Mouse (Mus musculus): ENCODE measurements around the gene Tssk1. TPM values are rescaled to one million over a fixed set of nuclear protein-coding genes. Genes with fewer than 3 reads are reported as not detected.
A peak's percentile ranks its signal among the peaks of the same experiment; 100 is the strongest.

Tssk1 gene
- total RNA-seq, 2 experiments from 2014 or later = 0.09 TPM; not detected in 1

GRCm38 (mm10) chr16:17896091-17896490 is 2.1 kb downstream of the Tssk1 start:
- no peak for DNase-seq (ENCODE audit: low spot score in 2 of 2)

- no peak for DNase-seq (ENCODE audit: low spot score in 2 of 2)
Observed at GRCm38 (mm10) chr16:17898462-17898861, 4.4 kb downstream of the Tssk1 start, which contains the start of the genes Dgcr2 and Tssk2. Gene Dgcr2 (minus strand): TSS chr16:17898562. Gene Tssk2 (plus strand): TSS chr16:17898637.

GRCm38 (mm10) chr16:17911052-17911595 is 17.1 kb downstream of the Tssk1 start, which contains the start of gene Ess2:
Gene Ess2 (minus strand): TSS chr16:17911348.
- peak; percentile 88 to 89 for DNase-seq (ENCODE audit: low spot score in 2 of 2)

- no peak for DNase-seq (ENCODE audit: low spot score in 2 of 2)
Observed at GRCm38 (mm10) chr16:17914307-17915249, 20.6 kb downstream of the Tssk1 start, which contains the start of gene Gsc2. Gene Gsc2 (minus strand): TSS chr16:17915059.

- DNase-seq (ENCODE audit: low spot score in 2 of 2) = no peak
Observed at GRCm38 (mm10) chr16:17920586-17920985, 26.6 kb downstream of the Tssk1 start.

GRCm38 (mm10) chr16:17921325-17922162 is 27.5 kb downstream of the Tssk1 start:
- peak; percentile 96 for DNase-seq (ENCODE audit: low spot score in 2 of 2)

- no peak for DNase-seq (ENCODE audit: low spot score in 2 of 2)
Observed at GRCm38 (mm10) chr16:17922163-17922538, 28.1 kb downstream of the Tssk1 start.

- peak in 1 of 2 experiments; percentile 50 for DNase-seq (ENCODE audit: low spot score in 2 of 2)
Observed at GRCm38 (mm10) chr16:17927351-17928082, 33.5 kb downstream of the Tssk1 start.

GRCm38 (mm10) chr16:17928087-17928580 is 34.1 kb downstream of the Tssk1 start, which contains the start of gene Slc25a1:
Gene Slc25a1 (minus strand): TSS chr16:17928219.
- DNase-seq (ENCODE audit: low spot score in 2 of 2) = peak; percentile 75 to 86

GRCm38 (mm10) chr16:17928627-17929104 is 34.6 kb downstream of the Tssk1 start:
- DNase-seq (ENCODE audit: low spot score in 2 of 2) = peak; percentile 58 to 71

- DNase-seq (ENCODE audit: low spot score in 2 of 2) = no peak
Observed at GRCm38 (mm10) chr16:17929211-17929610, 35.2 kb downstream of the Tssk1 start.

GRCm38 (mm10) chr16:17929631-17930030 is 35.6 kb downstream of the Tssk1 start:
- DNase-seq (ENCODE audit: low spot score in 2 of 2) = no peak

- DNase-seq (ENCODE audit: low spot score in 2 of 2) = no peak
Observed at GRCm38 (mm10) chr16:17931906-17932460, 38.0 kb downstream of the Tssk1 start.

GRCm38 (mm10) chr16:17933594-17934444 is 39.8 kb downstream of the Tssk1 start:
- no peak for DNase-seq (ENCODE audit: low spot score in 2 of 2)

GRCm38 (mm10) chr16:17934445-17934910 is 40.5 kb downstream of the Tssk1 start:
- DNase-seq (ENCODE audit: low spot score in 2 of 2) = no peak

GRCm38 (mm10) chr16:17936776-17937175 is 42.8 kb downstream of the Tssk1 start:
- no peak for DNase-seq (ENCODE audit: low spot score in 2 of 2)

GRCm38 (mm10) chr16:17938187-17938586 is 44.2 kb downstream of the Tssk1 start:
- no peak for DNase-seq (ENCODE audit: low spot score in 2 of 2)

- DNase-seq (ENCODE audit: low spot score in 2 of 2) = peak in 1 of 2 experiments; percentile 43
Observed at GRCm38 (mm10) chr16:17938821-17939220, 44.8 kb downstream of the Tssk1 start.
